Mouse (Mus musculus): ENCODE measurements around the gene Ss18l1. TPM values are rescaled to one million over a fixed set of nuclear protein-coding genes. Genes with fewer than 3 reads are reported as not detected.

Gene Ss18l1
- polyA plus RNA-seq, 1 experiment: 30.9 TPM

- Histone ChIP-seq H3K4me3 (ENCODE audit: insufficient read depth, low read length) (no peak overlapping the region), H3K4me1 (ENCODE audit: control insufficient read depth, insufficient read depth, low read length) (peaks cover 8% of the 10 kb centered on the region), H3K27ac (ENCODE audit: insufficient read depth, low read length) (peak overlapping the region; percentile 27)
- TF ChIP-seq POLR2A (IDR thresholded peaks at IDR 0.05; ENCODE audit: extremely low read depth, insufficient read depth, low read length): 0 out of 2 replicates have a peak, but pooled peaks have one; percentile 2
- TF ChIP-seq CTCF (IDR thresholded peaks at IDR 0.05; ENCODE audit: extremely low read depth, insufficient read depth, low read length): no peak
Measured at GRCm38 (mm10) chr2:180047980-180048635, 5.8 kb downstream of the Ss18l1 start.

GRCm38 (mm10) chr2:180050986-180051385 is 8.7 kb downstream of the Ss18l1 start:
- no peak overlapping the region for H3K4me3 ChIP-seq (ENCODE audit: insufficient read depth, low read length)
- no peak overlapping the region for H3K27ac ChIP-seq (ENCODE audit: insufficient read depth, low read length)
- no peaks in the 10 kb centered on the region; the same call in 1 of the 2 replicates for H3K4me1 ChIP-seq (ENCODE audit: control insufficient read depth, insufficient read depth, low read length)
- peak; percentile 77 for TF ChIP-seq CTCF (IDR thresholded peaks at IDR 0.05; ENCODE audit: extremely low read depth, insufficient read depth, low read length)
- TF ChIP-seq POLR2A (IDR thresholded peaks at IDR 0.05; ENCODE audit: extremely low read depth, insufficient read depth, low read length): no peak

GRCm38 (mm10) chr2:180051986-180052733 is 9.9 kb downstream of the Ss18l1 start:
- Histone ChIP-seq H3K27ac (ENCODE audit: insufficient read depth, low read length) (no peak overlapping the region), H3K4me3 (ENCODE audit: insufficient read depth, low read length) (no peak overlapping the region), H3K4me1 (ENCODE audit: control insufficient read depth, insufficient read depth, low read length) (no peaks in the 10 kb centered on the region)
- TF ChIP-seq CTCF (IDR thresholded peaks at IDR 0.05; ENCODE audit: extremely low read depth, insufficient read depth, low read length) (peak; percentile 39; the same call in 1 of the 2 replicates), POLR2A (IDR thresholded peaks at IDR 0.05; ENCODE audit: extremely low read depth, insufficient read depth, low read length) (no peak)

GRCm38 (mm10) chr2:180053001-180053400 is 10.7 kb downstream of the Ss18l1 start:
- TF ChIP-seq CTCF (IDR thresholded peaks at IDR 0.05; ENCODE audit: extremely low read depth, insufficient read depth, low read length): no peak
- TF ChIP-seq POLR2A (IDR thresholded peaks at IDR 0.05; ENCODE audit: extremely low read depth, insufficient read depth, low read length): no peak
- Histone ChIP-seq H3K4me1 (ENCODE audit: control insufficient read depth, insufficient read depth, low read length) (no peaks in the 10 kb centered on the region), H3K27ac (ENCODE audit: insufficient read depth, low read length) (no peak overlapping the region), H3K4me3 (ENCODE audit: insufficient read depth, low read length) (no peak overlapping the region)

GRCm38 (mm10) chr2:180063338-180064131 is 21.2 kb downstream of the Ss18l1 start:
- TF ChIP-seq CTCF (IDR thresholded peaks at IDR 0.05; ENCODE audit: extremely low read depth, insufficient read depth, low read length) (no peak), POLR2A (IDR thresholded peaks at IDR 0.05; ENCODE audit: extremely low read depth, insufficient read depth, low read length) (no peak)
- Histone ChIP-seq H3K4me3 (ENCODE audit: insufficient read depth, low read length) (no peak overlapping the region), H3K4me1 (ENCODE audit: control insufficient read depth, insufficient read depth, low read length) (no peaks in the 10 kb centered on the region), H3K27ac (ENCODE audit: insufficient read depth, low read length) (no peak overlapping the region)

- Histone ChIP-seq H3K4me3 (ENCODE audit: insufficient read depth, low read length) (peak overlapping the region; percentile 57), H3K4me1 (ENCODE audit: control insufficient read depth, insufficient read depth, low read length) (peaks cover 3% of the 10 kb centered on the region; the same call in 1 of the 2 replicates), H3K27ac (ENCODE audit: insufficient read depth, low read length) (no peak overlapping the region)
- TF ChIP-seq CTCF (IDR thresholded peaks at IDR 0.05; ENCODE audit: extremely low read depth, insufficient read depth, low read length): no peak
- no peak for TF ChIP-seq POLR2A (IDR thresholded peaks at IDR 0.05; ENCODE audit: extremely low read depth, insufficient read depth, low read length)
Measured at GRCm38 (mm10) chr2:180069770-180070480, 27.6 kb downstream of the Ss18l1 start.

GRCm38 (mm10) chr2:180070481-180071453 is 28.5 kb downstream of the Ss18l1 start, which contains the start of gene Mtg2:
Gene Mtg2 (plus strand): TSS chr2:180070588.
- peak within 1 kb of the TSS; percentile 26; the same call in 1 of the 2 replicates for H3K27ac ChIP-seq (ENCODE audit: insufficient read depth, low read length)
- peaks cover 3% of the 10 kb centered on the region; the same call in 1 of the 2 replicates for H3K4me1 ChIP-seq (ENCODE audit: control insufficient read depth, insufficient read depth, low read length)
- peak within 1 kb of the TSS; percentile 57 for H3K4me3 ChIP-seq (ENCODE audit: insufficient read depth, low read length)
- TF ChIP-seq POLR2A (IDR thresholded peaks at IDR 0.05; ENCODE audit: extremely low read depth, insufficient read depth, low read length) (peak; percentile 64; the same call in 1 of the 2 replicates), CTCF (IDR thresholded peaks at IDR 0.05; ENCODE audit: extremely low read depth, insufficient read depth, low read length) (no peak)

- Histone ChIP-seq H3K4me3 (ENCODE audit: insufficient read depth, low read length) (no peak overlapping the region; the same call in 1 of the 2 replicates), H3K4me1 (ENCODE audit: control insufficient read depth, insufficient read depth, low read length) (peaks cover 3% of the 10 kb centered on the region; the same call in 1 of the 2 replicates), H3K27ac (ENCODE audit: insufficient read depth, low read length) (no peak overlapping the region)
- no peak for TF ChIP-seq POLR2A (IDR thresholded peaks at IDR 0.05; ENCODE audit: extremely low read depth, insufficient read depth, low read length)
- TF ChIP-seq CTCF (IDR thresholded peaks at IDR 0.05; ENCODE audit: extremely low read depth, insufficient read depth, low read length): no peak
Measured at GRCm38 (mm10) chr2:180071671-180072070, 29.4 kb downstream of the Ss18l1 start.
